Mouse (Mus musculus) megakaryocyte, embryonic 14.5 days (primary cell): ENCODE measurements around the gene Igsf8. TPM values are rescaled to one million over a fixed set of nuclear protein-coding genes. Genes with fewer than 3 reads are reported as not detected.

Source experiments
- H3K27me3 ChIP-seq: replicated peaks from 2 replicates; pipeline ENCODE3; 2012; ENCODE audit warnings: inconsistent platforms
- H3K36me3 ChIP-seq: replicated peaks from 2 replicates; pipeline ENCODE3; 2012; ENCODE audit warnings: low read length, inconsistent platforms, mixed read lengths
- H3K4me1 ChIP-seq: 2 replicates; pipeline ENCODE4 v1.6.1; 2012; ENCODE audit warnings: inconsistent platforms
- H3K4me3 ChIP-seq: replicated peaks from 2 replicates; pipeline ENCODE3; 2012; ENCODE audit warnings: moderate library complexity, mild to moderate bottlenecking, inconsistent platforms
- H3K9me3 ChIP-seq: 2 replicates; pipeline ENCODE4 v1.6.1; 2012; ENCODE audit warnings: inconsistent platforms
- FLI1 ChIP-seq: IDR thresholded peaks from 2 replicates; pipeline ENCODE4 v1.6.1; 2012; ENCODE audit warnings: low read length, inconsistent platforms, mixed read lengths
- GATA1 ChIP-seq: IDR thresholded peaks from 3 replicates; pipeline ENCODE4 v1.6.1; 2012; ENCODE audit warnings: mixed read lengths, low read length, inconsistent platforms, borderline replicate concordance
- polyA plus RNA-seq: library from polyadenylated mRNA; stranded (reverse); fragments of >175 nt; gene quantifications from 2 replicates; pipeline ENCODE4 v1.2.3, GENCODE M21; 2012; ENCODE audit warnings: low replicate concordance; ENCODE audit not compliant: insufficient read depth

Gene Igsf8
- 18.9 and 46.3 TPM in 2 replicates for polyA plus RNA-seq

DNA sequence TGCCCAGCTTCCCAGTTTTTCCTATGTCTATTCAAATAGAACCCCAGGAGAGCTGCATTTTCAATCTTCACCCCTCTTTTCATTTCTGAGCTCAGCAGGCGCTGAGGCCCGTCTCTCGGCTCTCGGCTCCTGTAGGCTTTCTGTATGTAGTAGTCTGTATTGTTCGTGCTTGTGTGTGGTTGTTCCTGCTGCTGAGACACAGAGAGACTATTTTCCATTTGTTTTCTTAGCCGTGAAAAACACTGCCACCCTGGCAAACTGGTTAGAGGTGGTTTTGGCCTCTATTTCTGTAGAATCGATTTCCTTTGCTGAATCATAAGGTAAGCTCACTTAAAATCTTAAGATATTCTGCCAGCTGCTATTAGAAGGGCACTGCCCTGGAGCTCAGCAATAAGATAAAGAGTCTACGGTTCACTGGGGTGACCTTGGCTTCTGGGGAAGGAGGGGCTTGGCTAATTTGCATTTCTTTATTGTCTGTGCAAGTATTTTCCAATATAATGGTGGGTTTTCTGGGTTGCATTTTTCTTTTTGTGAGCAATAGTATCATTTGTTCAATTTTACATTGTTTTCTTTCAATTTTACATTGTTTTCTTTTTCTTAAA, at the start of gene Igsf8:
TSS of gene Igsf8 (plus strand) at position 165 of the 602 bp plus-strand sequence.
- Histone ChIP-seq H3K27me3 (peaks cover 6% of the 10 kb centered on the region), H3K36me3 (no peaks in the 10 kb centered on the region), H3K4me3 (no peak within 1 kb of the TSS), H3K4me1 (no peaks in the 10 kb centered on the region), H3K9me3 (peaks cover 5% of the 10 kb centered on the region)
- TF ChIP-seq GATA1 (no peak), FLI1 (no peak)

GRCm38 (mm10) chr1:172212776-172213175, 48.7 kb upstream of the Igsf8 start:
- H3K4me3 ChIP-seq: no peak overlapping the region
- peaks cover 2% of the 10 kb centered on the region for H3K27me3 ChIP-seq
- no peaks in the 10 kb centered on the region for H3K9me3 ChIP-seq
- peaks cover 33% of the 10 kb centered on the region for H3K4me1 ChIP-seq
- no peak for TF ChIP-seq FLI1
- peaks cover 13% of the 10 kb centered on the region for H3K36me3 ChIP-seq

DNA sequence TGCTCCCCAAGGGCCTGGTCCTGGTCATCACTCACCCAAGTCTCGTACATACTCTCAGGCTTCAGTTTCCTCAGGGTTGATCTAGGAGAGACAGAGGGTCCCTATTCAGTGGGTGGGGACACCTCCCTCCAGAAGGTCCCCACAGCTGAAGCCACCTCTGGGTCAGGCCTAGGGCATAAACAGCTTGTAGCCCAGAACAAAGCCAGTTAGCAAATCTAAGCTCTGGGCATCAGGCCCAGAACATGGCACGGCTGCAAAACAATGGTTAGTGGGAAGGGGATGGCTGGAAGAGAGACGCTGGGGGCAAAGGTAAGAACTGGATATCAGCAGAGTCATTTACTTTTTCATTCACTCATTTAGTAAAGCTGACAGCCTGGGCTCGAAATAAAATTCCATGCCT, 47.7 kb upstream of the Igsf8 start:
- Histone ChIP-seq H3K4me3 (no peak overlapping the region), H3K27me3 (peaks cover 2% of the 10 kb centered on the region), H3K4me1 (peaks cover 39% of the 10 kb centered on the region), H3K9me3 (no peaks in the 10 kb centered on the region), H3K36me3 (peaks cover 13% of the 10 kb centered on the region)
- TF ChIP-seq GATA1 (no peak), FLI1 (no peak)

DNA sequence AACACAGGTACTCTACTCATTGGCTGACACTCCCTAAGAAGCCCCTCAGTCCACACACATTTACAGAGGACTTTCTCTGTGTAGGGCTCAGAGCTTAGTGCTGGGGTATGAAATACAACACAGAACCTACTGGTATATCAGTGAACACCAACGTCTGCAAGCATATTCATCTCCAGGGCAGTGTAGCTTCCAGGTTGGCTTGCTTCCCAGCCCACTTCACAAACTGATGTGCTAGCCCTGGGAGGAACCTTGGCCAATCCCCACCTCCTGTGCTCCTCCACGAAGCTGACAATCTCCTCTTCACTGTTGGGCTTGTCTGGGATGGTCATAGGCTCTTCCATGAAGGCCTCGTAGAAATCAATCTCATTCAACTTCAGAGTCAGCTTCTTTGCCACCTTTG, 46.7 kb upstream of the Igsf8 start:
- Histone ChIP-seq H3K4me3 (no peak overlapping the region), H3K9me3 (no peaks in the 10 kb centered on the region), H3K4me1 (peaks cover 39% of the 10 kb centered on the region), H3K27me3 (peaks cover 2% of the 10 kb centered on the region), H3K36me3 (peaks cover 8% of the 10 kb centered on the region)
- TF ChIP-seq FLI1 (no peak), GATA1 (no peak)

GRCm38 (mm10) chr1:172217148-172217547, 44.3 kb upstream of the Igsf8 start:
- TF ChIP-seq FLI1 (peak; percentile 73; the same call in 1 of the 2 replicates), GATA1 (no peak)
- H3K9me3 ChIP-seq: no peaks in the 10 kb centered on the region
- H3K4me1 ChIP-seq: peaks cover 41% of the 10 kb centered on the region
- H3K4me3 ChIP-seq: peak overlapping the region; percentile 12
- peaks cover 2% of the 10 kb centered on the region for H3K27me3 ChIP-seq
- H3K36me3 ChIP-seq: no peaks in the 10 kb centered on the region

DNA sequence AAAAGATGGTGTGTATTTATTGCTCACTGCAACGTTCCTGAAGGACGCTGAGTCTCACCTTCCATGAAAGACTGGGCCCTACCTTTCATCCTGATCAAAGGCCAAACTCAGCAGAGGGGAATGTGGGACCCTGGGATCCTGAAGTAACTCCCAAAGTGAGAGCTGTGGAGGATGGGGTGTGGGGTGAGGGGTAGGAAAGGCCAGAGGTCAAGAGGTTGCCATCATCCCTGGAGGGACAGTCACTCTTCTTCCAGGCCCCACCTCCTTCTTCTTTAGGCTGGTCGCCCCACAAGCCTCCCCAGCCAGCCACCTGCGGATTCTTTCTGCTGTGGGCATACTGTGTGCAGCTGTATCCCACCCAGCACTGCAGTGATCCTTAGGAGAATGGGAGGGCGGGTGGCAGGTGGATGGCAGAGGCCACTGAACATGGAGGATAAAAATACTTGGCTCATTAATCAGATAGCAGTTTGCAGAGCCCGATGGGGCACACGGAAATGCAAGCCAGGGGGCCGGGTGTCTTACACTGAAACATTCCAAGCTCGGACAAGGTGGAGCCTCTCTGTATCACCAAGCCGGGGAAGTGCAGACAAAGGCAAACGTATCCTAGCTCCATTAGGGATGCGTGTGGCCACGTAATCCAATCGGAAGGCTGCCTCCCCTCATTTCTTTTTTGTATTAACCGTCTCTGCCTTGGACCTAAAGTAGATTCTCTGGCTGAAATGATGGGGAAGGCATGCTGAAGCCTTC, 43.1 kb upstream of the Igsf8 start:
- no peaks in the 10 kb centered on the region for H3K36me3 ChIP-seq
- H3K27me3 ChIP-seq: peaks cover 8% of the 10 kb centered on the region
- no peak overlapping the region for H3K4me3 ChIP-seq
- no peaks in the 10 kb centered on the region for H3K9me3 ChIP-seq
- H3K4me1 ChIP-seq: peaks cover 38% of the 10 kb centered on the region
- TF ChIP-seq FLI1: no peak
- TF ChIP-seq GATA1: no peak

DNA sequence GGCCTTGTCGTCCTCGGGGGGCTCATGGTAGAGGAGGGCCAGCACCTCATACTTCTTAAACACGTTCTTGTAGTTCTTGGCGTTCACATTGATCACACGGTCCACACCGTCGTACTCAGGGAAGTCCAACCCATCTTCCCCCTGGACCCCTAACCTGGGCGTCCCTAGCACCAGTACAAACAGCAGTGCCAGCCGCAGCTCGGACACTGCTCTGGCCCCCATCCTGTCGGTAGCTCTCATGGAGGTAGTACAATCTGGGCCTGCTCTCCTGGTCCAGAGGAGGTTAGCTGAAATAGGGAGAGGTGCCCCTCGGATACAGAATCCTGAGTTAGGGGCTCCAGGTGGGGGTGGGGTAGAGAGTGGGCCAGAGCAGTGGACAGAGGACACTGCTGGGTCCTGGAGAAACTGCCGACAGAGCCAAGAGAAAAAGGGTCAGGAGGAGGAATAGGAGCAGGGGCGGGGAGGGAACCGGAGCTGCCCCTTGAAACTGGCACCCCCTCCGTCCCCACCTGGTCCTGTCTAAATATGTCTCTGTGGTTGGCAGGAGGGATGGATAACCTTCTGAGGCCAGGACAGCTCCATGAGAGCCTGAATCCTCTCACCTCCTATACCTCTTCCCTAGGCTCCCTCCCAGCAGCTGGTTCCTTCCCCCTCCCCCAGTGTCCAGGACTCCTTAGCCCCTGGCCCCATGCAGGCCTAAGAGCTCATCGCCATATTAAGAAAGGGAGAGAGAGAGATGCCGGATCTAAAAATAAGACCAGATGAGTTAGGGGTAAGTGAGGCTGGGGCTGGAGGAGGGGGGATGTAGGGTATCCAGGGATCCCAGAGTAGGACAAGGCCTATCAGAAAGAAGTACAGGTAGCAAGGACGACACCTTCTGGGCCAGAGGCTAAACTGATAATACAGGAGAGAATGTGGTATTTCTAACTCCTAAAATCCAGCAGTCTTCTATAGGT, 41.7 kb upstream of the Igsf8 start, which contains the start of gene Casq1:
TSS of gene Casq1 (minus strand) at position 418 of the 956 bp plus-strand sequence.
- H3K9me3 ChIP-seq: no peaks in the 10 kb centered on the region
- no peaks in the 10 kb centered on the region for H3K36me3 ChIP-seq
- peaks cover 38% of the 10 kb centered on the region for H3K4me1 ChIP-seq
- no peak within 1 kb of the TSS for H3K4me3 ChIP-seq
- H3K27me3 ChIP-seq: peaks cover 17% of the 10 kb centered on the region
- no peak for TF ChIP-seq GATA1
- no peak for TF ChIP-seq FLI1

DNA sequence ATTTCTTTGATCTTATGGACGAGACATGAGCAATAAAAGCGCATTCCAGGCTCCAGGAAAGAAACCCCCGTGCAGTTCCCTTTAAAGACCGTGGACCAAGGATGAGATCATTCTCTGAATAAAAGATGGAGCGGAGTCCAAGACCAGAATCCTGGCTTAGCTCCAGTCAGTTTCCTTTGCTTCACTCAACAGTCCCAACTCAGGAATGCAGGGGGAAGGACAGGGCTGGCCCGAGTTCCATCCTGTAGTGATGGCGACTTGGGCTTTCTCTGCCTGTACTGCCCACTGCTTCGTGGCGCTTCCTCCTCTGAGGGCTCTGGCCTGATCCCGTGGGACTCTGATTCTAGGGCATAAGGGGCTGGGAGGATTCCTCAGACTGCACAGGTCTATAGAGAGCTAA, 41.0 kb upstream of the Igsf8 start:
- H3K27me3 ChIP-seq: peaks cover 18% of the 10 kb centered on the region
- H3K9me3 ChIP-seq: no peaks in the 10 kb centered on the region
- TF ChIP-seq GATA1 (no peak), FLI1 (no peak)
- no peak overlapping the region for H3K4me3 ChIP-seq
- peaks cover 38% of the 10 kb centered on the region for H3K4me1 ChIP-seq
- H3K36me3 ChIP-seq: no peaks in the 10 kb centered on the region

- Histone ChIP-seq H3K27me3 (peaks cover 18% of the 10 kb centered on the region), H3K4me3 (no peak overlapping the region), H3K4me1 (peaks cover 38% of the 10 kb centered on the region), H3K9me3 (no peaks in the 10 kb centered on the region), H3K36me3 (no peaks in the 10 kb centered on the region)
- TF ChIP-seq FLI1: no peak
- no peak for TF ChIP-seq GATA1
Observed at GRCm38 (mm10) chr1:172221297-172222063, 40.0 kb upstream of the Igsf8 start.
